Mouse (Mus musculus) intestine, embryonic 15.5 days (tissue): ENCODE measurements around the gene 1700020A23Rik. TPM values are rescaled to one million over a fixed set of nuclear protein-coding genes. Genes with fewer than 3 reads are reported as not detected.

Experiments used
- ATAC-seq: fragments of 200-750 bp; cut with Nextera tagmentation; 2 replicates; pipeline ENCODE4 v1.8.0; 2017; ENCODE audit warnings: moderate TSS enrichment, moderate library complexity
- H3K27ac ChIP-seq: fragments of 300-500 bp; sonication (generic); 2 replicates; pipeline ENCODE4 v1.5.1; 2015; ENCODE audit warnings: mild to moderate bottlenecking, inconsistent platforms
- H3K27me3 ChIP-seq: fragments of 300-500 bp; sonication (generic); replicated peaks from 2 replicates; pipeline ENCODE4 v1.6.1; 2015; ENCODE audit warnings: inconsistent platforms
- H3K36me3 ChIP-seq: fragments of 300-500 bp; sonication (generic); 2 replicates; pipeline ENCODE4 v1.6.1; 2015; ENCODE audit warnings: inconsistent platforms
- H3K4me1 ChIP-seq: fragments of 300-500 bp; sonication (generic); replicated peaks from 2 replicates; pipeline ENCODE4 v1.6.1; 2015; ENCODE audit warnings: inconsistent platforms
- H3K4me2 ChIP-seq: fragments of 300-500 bp; sonication (generic); replicated peaks from 2 replicates; pipeline ENCODE4 v1.6.1; 2015; ENCODE audit warnings: mild to moderate bottlenecking, inconsistent platforms
- H3K4me3 ChIP-seq: fragments of 300-500 bp; sonication (generic); replicated peaks from 2 replicates; pipeline ENCODE4 v1.5.1; 2015; ENCODE audit warnings: inconsistent platforms
- H3K9ac ChIP-seq: fragments of 300-500 bp; sonication (generic); 2 replicates; pipeline ENCODE4 v1.6.1; 2015; ENCODE audit warnings: inconsistent platforms
- H3K9me3 ChIP-seq: fragments of 300-500 bp; sonication (generic); 2 replicates; pipeline ENCODE4 v1.6.1; 2016; ENCODE audit warnings: inconsistent platforms
- WGBS: fragments of 180-500 bp; shearing (Covaris S2); methylation state at CpG from one replicate; pipeline ENCODE4 v1.1.7; 2015; 5-methylcytosine and 5-hydroxymethylcytosine counted together
- polyA plus RNA-seq: library from polyadenylated mRNA; unstranded; fragments of >200 nt; fragmentation: Nextera tagmentation; extraction: Ambion mirVana; gene quantifications from 2 replicates; pipeline ENCODE4 v1.2.1, GENCODE M21; 2015

Gene 1700020A23Rik
- polyA plus RNA-seq, 1 experiment from 2014 or later: not detected

DNA sequence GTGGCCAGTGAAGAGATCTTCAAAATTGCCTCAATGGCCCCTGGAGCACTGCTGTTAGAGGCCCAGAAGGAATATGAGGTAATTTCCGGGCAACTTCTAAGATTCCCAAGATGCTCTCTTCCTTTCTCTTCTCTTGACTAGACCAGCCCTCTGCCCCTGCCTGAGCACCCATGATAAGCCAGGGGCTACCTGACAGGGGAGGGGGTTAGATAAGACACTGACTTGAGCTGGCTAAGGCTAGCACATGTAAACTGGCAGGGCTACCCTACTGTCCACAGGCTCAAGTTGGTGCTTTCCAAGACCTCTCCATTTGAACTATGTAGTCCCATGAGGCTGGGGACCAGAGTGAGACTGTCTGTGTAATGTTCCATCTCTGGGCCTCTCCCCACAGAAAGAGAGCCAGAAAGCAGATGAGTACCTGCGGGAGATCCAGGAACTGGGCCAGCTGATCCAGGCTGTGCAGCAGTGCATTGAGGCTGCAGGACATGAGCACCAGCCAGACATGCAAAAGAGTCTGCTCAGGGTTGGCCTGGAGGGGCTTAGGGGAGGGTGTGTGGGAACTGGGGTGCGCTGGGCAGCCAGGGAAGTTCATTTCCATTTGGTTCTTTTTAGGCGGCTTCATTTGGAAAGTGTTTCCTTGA, 34.9 kb downstream of the 1700020A23Rik start:
- no peak for ATAC-seq
- Histone ChIP-seq H3K36me3 (peaks cover 56% of the 10 kb centered on the region), H3K4me1 (no peaks in the 10 kb centered on the region), H3K4me2 (no peak overlapping the region), H3K9me3 (no peaks in the 10 kb centered on the region), H3K27me3 (no peaks in the 10 kb centered on the region), H3K27ac (no peak overlapping the region), H3K4me3 (no peak overlapping the region), H3K9ac (no peak overlapping the region)
- 92% methylated on average over 4 of the region's 4 CpGs for WGBS

- no peaks in the 10 kb centered on the region for H3K9me3 ChIP-seq
- H3K4me3 ChIP-seq: no peak overlapping the region
- 89% methylated on average over 10 of the region's 10 CpGs for WGBS
- no peaks in the 10 kb centered on the region for H3K4me1 ChIP-seq
- no peaks in the 10 kb centered on the region for H3K27me3 ChIP-seq
- no peak overlapping the region for H3K4me2 ChIP-seq
- peaks cover 56% of the 10 kb centered on the region for H3K36me3 ChIP-seq
- H3K9ac ChIP-seq: no peak overlapping the region
- no peak for ATAC-seq
- no peak overlapping the region for H3K27ac ChIP-seq
Observed at GRCm38 (mm10) chr2:130442162-130442561, 37.1 kb downstream of the 1700020A23Rik start.

- ATAC-seq: no peak
- Histone ChIP-seq H3K9me3 (no peaks in the 10 kb centered on the region), H3K9ac (no peak overlapping the region)
Observed at GRCm38 (mm10) chr2:130448449-130448848, 43.4 kb downstream of the 1700020A23Rik start.

DNA sequence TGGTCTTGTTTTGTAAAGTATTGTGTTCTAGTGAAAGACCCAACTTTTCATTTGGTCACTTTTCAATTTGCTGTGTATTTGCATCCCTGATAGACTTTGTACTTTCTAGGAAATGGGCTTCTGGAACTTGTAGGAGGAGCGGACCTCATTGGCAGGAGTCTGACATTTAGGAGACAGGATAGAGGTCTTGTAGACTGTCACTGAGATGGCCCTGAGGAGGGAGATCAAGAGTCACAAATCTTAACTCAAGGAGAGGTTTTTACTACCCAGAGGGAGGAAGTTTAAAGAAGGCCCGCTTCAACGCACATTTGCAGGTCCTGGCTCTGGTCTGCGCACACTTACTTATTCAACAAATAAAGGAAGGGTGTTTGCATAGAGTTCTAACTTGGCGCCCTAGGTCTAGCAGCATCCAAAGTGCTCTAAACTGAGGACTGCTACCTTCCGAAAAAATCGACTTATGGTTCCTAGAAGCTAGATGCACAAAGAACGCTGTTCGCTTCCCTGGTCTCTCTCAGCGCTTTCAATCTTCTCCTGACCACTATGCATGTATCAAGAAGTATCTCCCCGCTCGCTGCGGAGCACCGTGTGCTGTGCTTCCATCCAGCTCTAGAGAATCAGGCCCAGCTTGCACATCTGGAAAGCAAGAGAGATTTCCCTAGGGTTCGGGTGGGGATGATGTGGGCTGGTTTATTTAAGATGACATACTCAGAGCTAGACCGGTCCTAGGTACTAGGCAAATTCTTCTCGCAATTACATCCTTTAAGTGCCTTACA, 44.1 kb downstream of the 1700020A23Rik start:
- H3K27ac ChIP-seq: no peak overlapping the region; the same call in 1 of the 2 replicates
- WGBS: 5% methylated on average over 17 of the region's 17 CpGs
- no peaks in the 10 kb centered on the region for H3K9me3 ChIP-seq
- peak; percentile 7; the same call in 1 of the 2 replicates for ATAC-seq
- H3K36me3 ChIP-seq: 0 out of 2 replicates have a peak, but pooled peaks cover 2% of the 10 kb centered on the region
- H3K4me1 ChIP-seq: peaks cover 14% of the 10 kb centered on the region
- H3K4me2 ChIP-seq: peak overlapping the region; percentile 96
- H3K4me3 ChIP-seq: peak overlapping the region; percentile 95
- peak overlapping the region; percentile 88 for H3K9ac ChIP-seq
- no peaks in the 10 kb centered on the region for H3K27me3 ChIP-seq

More at GRCm38 (mm10) chr2:130448449-130448848, 43.4 kb downstream of the 1700020A23Rik start:
- H3K4me2 ChIP-seq: no peak overlapping the region
- no peak overlapping the region for H3K4me3 ChIP-seq
- no peak overlapping the region for H3K27ac ChIP-seq
- H3K27me3 ChIP-seq: no peaks in the 10 kb centered on the region
- peaks cover 14% of the 10 kb centered on the region for H3K4me1 ChIP-seq
- H3K36me3 ChIP-seq: peaks cover 7% of the 10 kb centered on the region; the same call in 1 of the 2 replicates

GRCm38 (mm10) chr2:130449794-130450433, 44.9 kb downstream of the 1700020A23Rik start, which contains the start of gene Ptpra:
Gene Ptpra, plus strand, starts transcription at chr2:130450278.
- H3K4me1 ChIP-seq: peaks cover 14% of the 10 kb centered on the region
- peak; percentile 99 for ATAC-seq
- H3K9ac ChIP-seq: peak within 1 kb of the TSS; percentile 88
- H3K36me3 ChIP-seq: no peaks in the 10 kb centered on the region
- H3K4me2 ChIP-seq: peak within 1 kb of the TSS; percentile 96
- H3K4me3 ChIP-seq: peak within 1 kb of the TSS; percentile 95
- no peaks in the 10 kb centered on the region for H3K27me3 ChIP-seq
- peak within 1 kb of the TSS; percentile 83 for H3K27ac ChIP-seq
- 0% methylated on average over 50 of the region's 50 CpGs for WGBS
- no peaks in the 10 kb centered on the region for H3K9me3 ChIP-seq

DNA sequence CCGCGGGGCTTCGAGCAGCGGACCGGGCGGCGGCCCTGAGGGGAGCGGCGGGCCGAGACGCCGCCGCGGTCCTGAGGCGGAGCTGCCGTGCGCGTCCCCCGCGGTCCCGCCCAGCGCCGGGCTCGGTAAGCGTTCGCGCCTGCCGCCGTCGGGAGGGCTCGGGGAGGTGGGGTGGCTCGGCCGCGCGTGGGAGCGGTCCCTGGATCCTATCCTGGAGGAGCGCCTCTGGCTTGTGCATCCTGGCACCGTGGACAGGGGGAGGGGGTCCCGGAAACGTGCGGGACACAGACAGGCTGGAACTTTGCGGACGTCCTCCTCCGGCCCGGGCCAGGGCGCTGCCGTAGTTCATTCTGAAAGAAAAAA, 45.4 kb downstream of the 1700020A23Rik start:
- H3K36me3 ChIP-seq: no peaks in the 10 kb centered on the region
- peak overlapping the region; percentile 96 for H3K4me2 ChIP-seq
- peaks cover 14% of the 10 kb centered on the region for H3K4me1 ChIP-seq
- no peaks in the 10 kb centered on the region for H3K27me3 ChIP-seq
- peak overlapping the region; percentile 88 for H3K9ac ChIP-seq
- peak overlapping the region; percentile 83 for H3K27ac ChIP-seq
- WGBS: under 1% methylated on average over 37 of the region's 47 CpGs
- H3K4me3 ChIP-seq: peak overlapping the region; percentile 95
- no peaks in the 10 kb centered on the region for H3K9me3 ChIP-seq
- peak; percentile 94 for ATAC-seq

- WGBS: 63% methylated on average over 14 of the region's 14 CpGs
- H3K27ac ChIP-seq: no peak overlapping the region
- peak overlapping the region; percentile 88 for H3K9ac ChIP-seq
- no peaks in the 10 kb centered on the region for H3K9me3 ChIP-seq
- H3K4me3 ChIP-seq: peak overlapping the region; percentile 95
- H3K27me3 ChIP-seq: no peaks in the 10 kb centered on the region
- no peaks in the 10 kb centered on the region for H3K36me3 ChIP-seq
- peaks cover 14% of the 10 kb centered on the region for H3K4me1 ChIP-seq
- ATAC-seq: no peak
- H3K4me2 ChIP-seq: peak overlapping the region; percentile 96
Observed at GRCm38 (mm10) chr2:130451086-130451726, 46.1 kb downstream of the 1700020A23Rik start.

GRCm38 (mm10) chr2:130451727-130452090, 46.6 kb downstream of the 1700020A23Rik start:
- Histone ChIP-seq H3K9me3 (no peaks in the 10 kb centered on the region), H3K4me2 (peak overlapping the region; percentile 96), H3K36me3 (no peaks in the 10 kb centered on the region), H3K27ac (no peak overlapping the region), H3K4me1 (peaks cover 14% of the 10 kb centered on the region), H3K4me3 (no peak overlapping the region), H3K9ac (0 out of 2 replicates have a peak overlapping the region, but pooled peaks have one; percentile 14), H3K27me3 (no peaks in the 10 kb centered on the region)
- ATAC-seq: no peak
- 64% methylated on average over 3 of the region's 3 CpGs for WGBS

- no peak for ATAC-seq
- Histone ChIP-seq H3K4me3 (no peak overlapping the region), H3K36me3 (no peaks in the 10 kb centered on the region), H3K27me3 (no peaks in the 10 kb centered on the region), H3K4me1 (peaks cover 14% of the 10 kb centered on the region), H3K9ac (no peak overlapping the region), H3K27ac (no peak overlapping the region), H3K9me3 (no peaks in the 10 kb centered on the region), H3K4me2 (no peak overlapping the region)
- 60% methylated on average over 2 of the region's 2 CpGs for WGBS
Observed at GRCm38 (mm10) chr2:130452266-130452665, 47.2 kb downstream of the 1700020A23Rik start.

- H3K4me3 ChIP-seq: no peak overlapping the region
- WGBS: 61% methylated on average over 6 of the region's 6 CpGs
- peaks cover 14% of the 10 kb centered on the region for H3K4me1 ChIP-seq
- no peaks in the 10 kb centered on the region for H3K36me3 ChIP-seq
- no peaks in the 10 kb centered on the region for H3K27me3 ChIP-seq
- H3K9ac ChIP-seq: no peak overlapping the region
- no peaks in the 10 kb centered on the region for H3K9me3 ChIP-seq
- H3K27ac ChIP-seq: no peak overlapping the region
- no peak overlapping the region; the same call in 1 of the 2 replicates for H3K4me2 ChIP-seq
- ATAC-seq: no peak
Observed at GRCm38 (mm10) chr2:130453421-130453820, 48.4 kb downstream of the 1700020A23Rik start.

DNA sequence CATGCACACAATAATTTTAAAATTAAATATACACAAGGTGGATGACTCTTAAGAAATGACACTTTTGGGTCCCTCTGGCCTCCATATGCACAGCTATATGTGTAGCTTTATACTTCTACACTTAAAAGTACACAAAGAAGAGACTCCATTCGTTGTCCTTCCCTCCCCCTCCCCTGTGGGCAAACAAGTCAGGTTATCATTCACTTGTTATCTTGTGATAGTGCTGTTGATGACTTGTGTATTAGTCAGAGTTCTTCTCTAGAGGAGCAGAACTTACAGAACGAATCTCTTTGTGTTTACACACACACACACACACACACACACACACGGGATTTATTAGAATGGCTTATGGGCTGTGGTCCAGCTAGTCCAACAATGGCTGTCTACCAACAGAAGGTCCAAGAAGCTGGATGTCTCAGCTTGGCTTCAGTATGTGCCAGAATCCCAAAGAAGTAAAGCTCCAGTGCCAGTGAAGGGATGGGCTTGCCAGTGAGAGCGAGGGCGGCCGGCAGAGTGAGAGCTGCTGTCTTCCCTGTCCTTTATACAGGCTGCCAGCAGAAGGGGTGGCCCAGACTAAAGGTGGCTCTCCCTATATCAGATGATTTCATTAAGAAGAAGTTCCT, 49.8 kb downstream of the 1700020A23Rik start:
- Histone ChIP-seq H3K36me3 (no peaks in the 10 kb centered on the region), H3K9me3 (no peaks in the 10 kb centered on the region), H3K4me1 (0 out of 2 replicates have a peak, but pooled peaks cover 8% of the 10 kb centered on the region), H3K27ac (no peak overlapping the region), H3K27me3 (no peaks in the 10 kb centered on the region), H3K9ac (no peak overlapping the region), H3K4me3 (no peak overlapping the region), H3K4me2 (no peak overlapping the region)
- no peak for ATAC-seq
- WGBS: 67% methylated on average over 6 of the region's 6 CpGs
